Mouse (Mus musculus) forebrain, embryonic 11.5 days (tissue): ENCODE measurements around the gene Amhr2. TPM values are rescaled to one million over a fixed set of nuclear protein-coding genes. Genes with fewer than 3 reads are reported as not detected.

Experiments
- ATAC-seq: fragments of 200-750 bp; cut with Nextera tagmentation; replicated peaks from 2 replicates; pipeline ENCODE4 v1.8.0; 2017; ENCODE audit warnings: moderate TSS enrichment; ENCODE audit not compliant: low FRiP score
- DNase-seq: peaks from one replicate; pipeline ENCODE4 v3.0.0-alpha.2; 2017; ENCODE audit warnings: low spot score
- H3K27ac ChIP-seq: fragments of 300-500 bp; sonication (generic); 2 replicates; pipeline ENCODE4 v1.5.1; 2014; ENCODE audit warnings: low read depth, low read length
- H3K27me3 ChIP-seq: fragments of 300-500 bp; sonication (generic); 2 replicates; pipeline ENCODE4 v1.6.1; 2014; ENCODE audit warnings: mild to moderate bottlenecking, low read length, mixed read lengths; ENCODE audit not compliant: control insufficient read depth, insufficient read depth
- H3K36me3 ChIP-seq: fragments of 300-500 bp; sonication (generic); 2 replicates; pipeline ENCODE4 v1.6.1; 2014; ENCODE audit warnings: mild to moderate bottlenecking, low read length, moderate library complexity, mixed read lengths; ENCODE audit not compliant: control insufficient read depth, insufficient read depth
- H3K4me1 ChIP-seq: fragments of 300-500 bp; sonication (generic); replicated peaks from 2 replicates; pipeline ENCODE4 v1.6.1; 2014; ENCODE audit warnings: low read length, mixed read lengths; ENCODE audit not compliant: control insufficient read depth, insufficient read depth
- H3K4me2 ChIP-seq: fragments of 300-500 bp; sonication (generic); 2 replicates; pipeline ENCODE4 v1.6.1; 2014; ENCODE audit warnings: low read depth, mild to moderate bottlenecking, low read length, moderate library complexity, mixed read lengths; ENCODE audit not compliant: severe bottlenecking
- H3K4me3 ChIP-seq: fragments of 300-500 bp; sonication (generic); 2 replicates; pipeline ENCODE4 v1.5.1; 2014; ENCODE audit warnings: low read depth, low read length
- H3K9ac ChIP-seq: fragments of 300-500 bp; sonication (generic); 2 replicates; pipeline ENCODE4 v1.6.1; 2014; ENCODE audit warnings: low read length
- H3K9me3 ChIP-seq: fragments of 300-500 bp; sonication (generic); 2 replicates; pipeline ENCODE4 v1.6.1; 2016; ENCODE audit warnings: low read length, mixed read lengths; ENCODE audit not compliant: control insufficient read depth
- WGBS: fragments of 180-500 bp; shearing (Covaris S2); extraction: QIAGEN DNeasy Blood & Tissue Kit; methylation state at CpG from one replicate; pipeline ENCODE4 v1.1.7; 2014; 5-methylcytosine and 5-hydroxymethylcytosine counted together
- polyA plus RNA-seq: library from polyadenylated mRNA; unstranded; fragments of >200 nt; fragmentation: Nextera tagmentation; extraction: Ambion mirVana; gene quantifications from 2 replicates; pipeline ENCODE4 v1.2.1, GENCODE M21; 2014

Gene Amhr2
- polyA plus RNA-seq, 1 experiment from 2014 or later, result 1.0 TPM

GRCm38 (mm10) chr15:102459847-102460246 is 14.7 kb downstream of the Amhr2 start:
- H3K9ac ChIP-seq, result no peak overlapping the region
- H3K9me3 ChIP-seq, result no peaks in the 10 kb centered on the region
- H3K4me2 ChIP-seq, result peak overlapping the region; percentile 50; the same call in 1 of the 2 replicates
- WGBS, result 71% methylated on average over 5 of the region's 5 CpGs
- H3K27me3 ChIP-seq, result no peaks in the 10 kb centered on the region
- no peaks in the 10 kb centered on the region for H3K36me3 ChIP-seq
- ATAC-seq (0 out of 2 replicates have a peak, but pooled peaks have one; percentile 47), DNase-seq (no peak)
- no peaks in the 10 kb centered on the region for H3K4me1 ChIP-seq
- no peak overlapping the region for H3K4me3 ChIP-seq
- H3K27ac ChIP-seq, result no peak overlapping the region

DNA sequence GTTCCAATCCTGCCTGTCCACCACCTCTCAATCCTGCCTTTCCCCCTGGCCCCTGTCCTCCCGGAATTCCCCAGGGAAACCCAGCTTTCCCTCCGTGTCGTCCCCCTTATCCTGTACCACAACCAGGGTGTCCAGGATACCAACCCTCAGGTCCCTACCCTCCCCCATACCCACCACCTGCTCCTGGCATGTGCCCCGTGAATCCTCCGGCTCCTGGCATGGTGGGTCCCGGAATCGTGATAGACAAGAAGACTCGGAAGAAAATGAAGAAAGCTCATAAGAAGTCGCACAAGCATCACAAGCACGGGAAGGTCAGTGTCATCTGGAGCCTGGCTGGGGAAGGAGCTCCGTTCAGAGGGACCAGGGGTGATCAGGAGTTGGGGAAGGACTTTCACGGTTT is 15.2 kb downstream of the Amhr2 start:
- ATAC-seq, result no peak
- Histone ChIP-seq H3K36me3 (no peaks in the 10 kb centered on the region), H3K27ac (no peak overlapping the region), H3K4me2 (no peak overlapping the region), H3K4me1 (no peaks in the 10 kb centered on the region), H3K4me3 (no peak overlapping the region), H3K9me3 (no peaks in the 10 kb centered on the region), H3K27me3 (no peaks in the 10 kb centered on the region), H3K9ac (no peak overlapping the region)
- 87% methylated on average over 12 of the region's 12 CpGs for WGBS
- DNase-seq, result no peak

DNA sequence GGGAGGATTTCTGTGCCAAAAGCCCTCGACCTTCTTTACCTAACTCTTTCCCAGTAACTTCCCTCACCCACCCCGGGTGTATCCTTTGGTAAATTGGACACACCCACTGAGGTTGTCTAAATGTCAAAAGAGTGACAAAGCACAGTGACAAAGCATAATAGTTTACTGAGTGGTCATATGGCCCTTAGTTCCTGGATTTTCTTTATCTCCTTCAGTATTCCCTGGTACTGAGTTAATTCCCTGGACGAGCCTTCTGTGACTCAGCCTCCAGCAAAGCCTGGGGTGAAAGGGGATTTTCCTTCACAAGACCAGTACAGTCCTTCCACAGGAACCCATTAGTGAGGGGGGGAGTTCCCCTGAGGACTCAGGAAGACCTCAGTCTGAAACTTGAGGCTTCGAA is 15.8 kb downstream of the Amhr2 start:
- H3K27ac ChIP-seq, result no peak overlapping the region
- H3K4me3 ChIP-seq, result no peak overlapping the region
- H3K9ac ChIP-seq, result no peak overlapping the region

GRCm38 (mm10) chr15:102461430-102462075 is 16.4 kb downstream of the Amhr2 start:
- ATAC-seq, result no peak
- H3K27me3 ChIP-seq, result no peaks in the 10 kb centered on the region
- no peak for DNase-seq
- H3K36me3 ChIP-seq, result no peaks in the 10 kb centered on the region
- no peak overlapping the region for H3K4me3 ChIP-seq
- H3K4me2 ChIP-seq, result no peak overlapping the region
- no peaks in the 10 kb centered on the region for H3K4me1 ChIP-seq
- H3K9me3 ChIP-seq, result no peaks in the 10 kb centered on the region
- 85% methylated on average over 9 of the region's 9 CpGs for WGBS
- H3K9ac ChIP-seq, result no peak overlapping the region
- no peak overlapping the region for H3K27ac ChIP-seq

More for the DNA sequence above, 15.8 kb downstream of the Amhr2 start:
- Histone ChIP-seq H3K9me3 (no peaks in the 10 kb centered on the region), H3K27me3 (no peaks in the 10 kb centered on the region), H3K4me2 (no peak overlapping the region), H3K4me1 (no peaks in the 10 kb centered on the region), H3K36me3 (no peaks in the 10 kb centered on the region)
- ATAC-seq, result no peak
- 80% methylated on average over 4 of the region's 4 CpGs for WGBS
- DNase-seq, result no peak

GRCm38 (mm10) chr15:102463666-102464065 is 18.5 kb downstream of the Amhr2 start:
- no peak overlapping the region for H3K9ac ChIP-seq
- no peak overlapping the region for H3K27ac ChIP-seq
- H3K27me3 ChIP-seq, result no peaks in the 10 kb centered on the region
- H3K4me1 ChIP-seq, result no peaks in the 10 kb centered on the region
- no peak for ATAC-seq
- DNase-seq, result no peak
- no peak overlapping the region for H3K4me2 ChIP-seq
- no peaks in the 10 kb centered on the region for H3K36me3 ChIP-seq
- no peak overlapping the region for H3K4me3 ChIP-seq
- H3K9me3 ChIP-seq, result no peaks in the 10 kb centered on the region

- 97% methylated on average over 9 of the region's 9 CpGs for WGBS
- H3K27ac ChIP-seq, result no peak overlapping the region
Observed at GRCm38 (mm10) chr15:102468675-102469370, 23.7 kb downstream of the Amhr2 start.

GRCm38 (mm10) chr15:102470183-102470604 is 25.0 kb downstream of the Amhr2 start, which contains the start of gene Pcbp2:
Pcbp2 (plus strand) TSS chr15:102470539.
- ATAC-seq (peak; percentile 99), DNase-seq (peak; percentile 99)
- H3K4me2 ChIP-seq, result peak within 1 kb of the TSS; percentile 58
- under 1% methylated on average over 35 of the region's 40 CpGs for WGBS
- H3K9me3 ChIP-seq, result no peaks in the 10 kb centered on the region
- H3K36me3 ChIP-seq, result peaks cover 3% of the 10 kb centered on the region
- peak within 1 kb of the TSS; percentile 76 for H3K4me3 ChIP-seq
- H3K27me3 ChIP-seq, result no peaks in the 10 kb centered on the region
- H3K9ac ChIP-seq, result peak within 1 kb of the TSS; percentile 93
- peak within 1 kb of the TSS; percentile 96 for H3K27ac ChIP-seq
- no peaks in the 10 kb centered on the region for H3K4me1 ChIP-seq

More at GRCm38 (mm10) chr15:102468675-102469370, 23.7 kb downstream of the Amhr2 start:
- Histone ChIP-seq H3K4me2 (no peak overlapping the region), H3K9ac (no peak overlapping the region), H3K4me1 (no peaks in the 10 kb centered on the region), H3K4me3 (no peak overlapping the region), H3K9me3 (no peaks in the 10 kb centered on the region), H3K27me3 (no peaks in the 10 kb centered on the region), H3K36me3 (no peaks in the 10 kb centered on the region)
- DNase-seq (no peak), ATAC-seq (no peak)

GRCm38 (mm10) chr15:102470605-102471294 is 25.6 kb downstream of the Amhr2 start:
- DNase-seq, result peak; percentile 94
- ATAC-seq, result peak; percentile 67
- peaks cover 3% of the 10 kb centered on the region for H3K36me3 ChIP-seq
- peak overlapping the region; percentile 58 for H3K4me2 ChIP-seq
- H3K4me3 ChIP-seq, result peak overlapping the region; percentile 76
- no peaks in the 10 kb centered on the region for H3K9me3 ChIP-seq
- WGBS, result under 1% methylated on average over 50 of the region's 67 CpGs
- H3K9ac ChIP-seq, result peak overlapping the region; percentile 93
- no peaks in the 10 kb centered on the region for H3K27me3 ChIP-seq
- no peaks in the 10 kb centered on the region for H3K4me1 ChIP-seq
- H3K27ac ChIP-seq, result peak overlapping the region; percentile 96
